Mouse (Mus musculus): Measurements from ENCODE around the gene Mex3d.
"Not testable (repeated sequence)": the region's sequence is repeated elsewhere in the genome, so short reads cannot be mapped to it uniquely, and the experiment has no call there.

The Mex3d gene

GRCm38 (mm10) chr10:80357994-80358639 lies 29.3 kb downstream of the Mex3d start:
- ATAC-seq (ENCODE audit: insufficient number of reproducible peaks, low FRiP score, low TSS enrichment), result no peak

DNA sequence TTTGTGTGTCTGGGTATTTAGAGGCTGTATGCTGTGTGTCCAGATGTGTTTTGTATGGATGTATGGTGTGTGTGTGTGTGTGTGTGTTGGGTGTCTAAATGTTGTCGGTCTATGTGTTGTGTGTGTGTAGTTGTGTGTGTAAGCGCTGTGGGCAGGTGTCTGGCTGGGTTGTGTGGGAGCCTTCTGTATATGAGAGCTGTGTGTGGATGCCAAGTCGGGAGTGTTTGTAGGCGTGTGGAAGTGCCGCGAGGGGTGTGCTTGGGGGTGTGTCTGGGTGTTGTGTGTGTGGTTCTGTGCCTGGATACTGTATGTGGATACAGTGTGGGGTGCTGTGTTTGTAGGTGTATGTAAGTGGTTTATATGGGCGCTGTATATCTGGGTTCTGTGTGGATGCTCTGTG lies 30.1 kb downstream of the Mex3d start:
- ATAC-seq (ENCODE audit: insufficient number of reproducible peaks, low FRiP score, low TSS enrichment), result no peak

DNA sequence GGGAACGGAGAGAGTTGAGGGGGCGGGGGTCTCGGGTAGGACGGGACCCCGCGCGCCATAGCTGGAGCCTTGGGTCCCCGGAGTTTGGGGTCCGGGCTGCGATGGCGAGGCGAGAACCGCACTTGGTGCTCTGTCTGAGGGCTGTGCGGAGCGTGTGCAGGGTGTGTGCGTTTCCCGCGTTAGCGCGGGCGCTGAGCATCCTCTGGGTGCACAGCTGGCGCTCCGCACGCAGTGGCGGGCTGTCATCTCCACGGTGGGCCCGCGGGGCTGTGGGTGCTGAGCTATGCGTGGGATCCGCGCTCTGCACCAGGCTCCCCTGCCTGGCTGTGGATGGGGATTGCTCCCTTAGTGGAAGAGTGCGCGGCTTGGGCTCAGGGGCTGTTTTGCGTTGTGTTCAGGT lies 30.7 kb downstream of the Mex3d start:
- ATAC-seq (ENCODE audit: insufficient number of reproducible peaks, low FRiP score, low TSS enrichment), result no peak

- peak; percentile 33; the same call in 1 of the 2 replicates for ATAC-seq (ENCODE audit: insufficient number of reproducible peaks, low FRiP score, low TSS enrichment)
Observed at GRCm38 (mm10) chr10:80356001-80356682, 31.3 kb downstream of the Mex3d start, which contains the start of gene Plk5. Plk5 (plus strand) TSS chr10:80356459.

DNA sequence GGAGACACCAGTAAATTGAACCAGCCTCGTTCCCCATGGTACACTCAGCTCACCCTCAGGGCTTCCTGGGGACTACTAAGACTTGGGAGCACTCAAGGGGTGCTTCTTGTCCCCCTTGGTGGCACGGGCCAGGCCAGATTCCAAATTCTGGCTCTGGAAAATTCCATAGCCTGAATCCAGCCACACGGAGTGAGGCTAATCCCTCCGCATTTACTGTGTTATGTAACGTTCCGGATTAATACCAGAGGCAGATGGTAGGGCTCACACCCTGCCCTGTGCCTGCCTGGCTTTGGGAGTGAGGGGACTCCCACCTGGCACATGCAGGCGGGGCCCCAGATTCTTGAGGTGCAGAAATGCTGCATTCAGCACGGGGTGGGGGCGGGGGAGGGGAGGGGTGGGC lies 32.0 kb downstream of the Mex3d start:
- peak; percentile 57; the same call in 1 of the 2 replicates for ATAC-seq (ENCODE audit: insufficient number of reproducible peaks, low FRiP score, low TSS enrichment)

DNA sequence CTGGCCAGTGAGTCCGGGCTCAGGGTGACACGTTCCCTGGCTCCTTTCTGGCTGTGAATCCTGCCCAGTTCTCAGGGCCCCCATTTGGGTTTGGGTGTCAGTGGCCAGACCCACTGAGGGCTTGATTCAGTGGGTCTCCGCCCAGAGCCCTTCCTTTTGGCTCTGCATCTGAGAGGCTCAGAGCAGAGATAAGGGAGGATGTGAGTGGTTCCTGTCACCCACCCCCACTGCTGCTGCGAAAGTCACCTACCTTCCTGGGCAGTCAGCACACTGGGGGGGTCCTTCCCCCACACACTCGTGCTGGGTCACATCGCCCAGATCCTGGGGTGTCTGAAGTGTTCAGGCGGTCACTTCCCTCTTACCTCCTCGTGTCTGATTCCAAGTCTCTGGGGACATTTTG lies 34.7 kb downstream of the Mex3d start:
- ATAC-seq (ENCODE audit: insufficient number of reproducible peaks, low FRiP score, low TSS enrichment), result no peak

DNA sequence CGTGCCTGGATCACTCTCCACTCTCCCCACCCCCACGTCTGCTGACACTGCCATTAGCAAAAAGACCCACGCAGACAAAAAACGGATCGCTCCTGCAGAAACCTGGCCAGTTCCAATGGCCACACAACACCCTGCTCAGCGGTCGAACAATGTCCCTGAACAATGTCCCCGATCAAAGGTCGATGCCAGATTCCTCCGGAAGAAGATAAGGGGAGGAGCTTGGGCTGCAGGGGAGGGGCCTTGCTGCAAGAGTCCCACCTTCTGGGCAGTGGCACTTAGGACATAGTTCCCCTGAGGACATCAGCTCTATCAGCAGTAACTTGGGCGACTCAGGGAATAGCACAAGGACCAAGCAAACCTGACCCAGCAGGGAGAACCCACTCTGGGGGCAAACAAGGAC lies 35.6 kb downstream of the Mex3d start:
- no peak for ATAC-seq (ENCODE audit: insufficient number of reproducible peaks, low FRiP score, low TSS enrichment)

GRCm38 (mm10) chr10:80350292-80350691 lies 37.2 kb downstream of the Mex3d start:
- peak; percentile 38; the same call in 1 of the 2 replicates for ATAC-seq (ENCODE audit: insufficient number of reproducible peaks, low FRiP score, low TSS enrichment)

DNA sequence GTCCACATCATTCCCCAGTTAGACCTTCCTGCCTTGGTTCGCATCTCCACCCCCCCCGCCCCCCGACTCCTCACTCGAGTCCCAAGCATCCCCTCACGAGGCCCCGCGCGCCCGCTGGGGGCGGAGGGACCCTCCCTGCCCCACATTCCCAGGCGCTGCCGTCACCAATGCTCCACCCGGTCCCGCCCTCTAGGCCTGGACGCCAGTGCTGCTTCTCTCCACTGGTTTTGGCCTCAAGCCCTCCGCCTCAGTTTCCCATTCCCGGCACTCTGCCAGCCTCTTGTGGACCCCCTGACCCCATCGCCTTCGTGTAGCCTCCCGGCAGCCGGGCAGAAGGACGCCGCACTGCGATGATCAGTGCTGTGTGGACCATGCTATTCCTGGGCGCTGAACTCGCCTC lies 38.5 kb downstream of the Mex3d start:
- no peak for ATAC-seq (ENCODE audit: insufficient number of reproducible peaks, low FRiP score, low TSS enrichment)

GRCm38 (mm10) chr10:80348244-80348781 lies 39.1 kb downstream of the Mex3d start, which contains the start of gene Adamtsl5:
Adamtsl5 (minus strand) TSS chr10:80348412.
- 0 out of 2 replicates have a peak, but pooled peaks have one; percentile 4 for ATAC-seq (ENCODE audit: insufficient number of reproducible peaks, low FRiP score, low TSS enrichment)

GRCm38 (mm10) chr10:80347514-80347967 lies 39.9 kb downstream of the Mex3d start:
- ATAC-seq (ENCODE audit: insufficient number of reproducible peaks, low FRiP score, low TSS enrichment), result no peak

GRCm38 (mm10) chr10:80345929-80346328 lies 41.5 kb downstream of the Mex3d start:
- ATAC-seq (ENCODE audit: insufficient number of reproducible peaks, low FRiP score, low TSS enrichment), result not testable (repeated sequence)

- no peak for ATAC-seq (ENCODE audit: insufficient number of reproducible peaks, low FRiP score, low TSS enrichment)
Observed at GRCm38 (mm10) chr10:80345122-80345521, 42.3 kb downstream of the Mex3d start.

GRCm38 (mm10) chr10:80344131-80344661 lies 43.3 kb downstream of the Mex3d start:
- ATAC-seq (ENCODE audit: insufficient number of reproducible peaks, low FRiP score, low TSS enrichment), result no peak

DNA sequence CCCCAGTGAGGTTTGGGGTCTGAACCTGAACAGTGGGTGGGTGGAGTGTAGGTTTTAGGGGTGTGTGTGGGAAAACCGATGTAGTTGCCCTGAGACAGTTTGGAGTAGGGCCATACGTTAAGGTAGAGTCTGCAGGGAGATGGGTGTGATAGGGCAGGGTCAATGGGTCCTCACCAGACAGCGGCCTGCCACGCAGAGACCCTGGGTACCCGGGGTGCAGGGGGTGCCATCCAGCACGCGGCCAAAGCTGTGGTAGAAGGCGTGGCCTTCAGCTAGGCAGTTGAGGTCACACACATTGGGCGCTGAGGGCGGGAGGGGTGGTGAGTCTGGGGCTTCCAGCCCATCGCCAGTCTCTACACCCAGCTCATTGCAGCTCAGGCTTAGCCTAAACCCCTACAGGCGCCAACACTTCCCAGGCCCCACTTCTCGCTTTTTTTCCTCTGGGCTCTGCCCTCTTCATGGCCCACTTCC lies 44.0 kb downstream of the Mex3d start:
- no peak for ATAC-seq (ENCODE audit: insufficient number of reproducible peaks, low FRiP score, low TSS enrichment)

- no peak for ATAC-seq (ENCODE audit: insufficient number of reproducible peaks, low FRiP score, low TSS enrichment)
Observed at GRCm38 (mm10) chr10:80342749-80343424, 44.6 kb downstream of the Mex3d start.

DNA sequence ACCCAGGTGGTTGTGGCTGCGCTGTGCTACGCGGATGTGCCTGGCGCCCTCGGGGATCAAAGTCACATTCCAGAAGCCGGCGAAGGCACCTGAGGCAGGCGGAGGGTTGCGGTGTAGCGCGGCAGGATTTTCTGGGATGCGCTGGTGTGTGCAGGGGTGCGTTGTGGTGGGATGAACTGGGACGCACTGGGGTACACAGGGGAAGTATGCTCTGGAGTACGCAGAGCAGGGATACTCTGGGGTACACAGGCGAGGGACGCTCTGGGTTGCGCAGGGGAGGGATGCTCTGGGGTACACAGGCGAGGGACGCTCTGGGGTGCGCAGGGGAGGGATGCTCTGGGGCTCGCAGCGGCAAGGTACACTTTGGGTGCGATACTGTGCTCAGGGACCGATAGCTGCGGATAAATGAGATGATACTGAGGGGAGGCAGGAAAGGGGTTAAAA lies 45.1 kb downstream of the Mex3d start:
- ATAC-seq (ENCODE audit: insufficient number of reproducible peaks, low FRiP score, low TSS enrichment), result no peak

GRCm38 (mm10) chr10:80341491-80342304 lies 45.8 kb downstream of the Mex3d start:
- no peak for ATAC-seq (ENCODE audit: insufficient number of reproducible peaks, low FRiP score, low TSS enrichment)

GRCm38 (mm10) chr10:80341026-80341425 lies 46.4 kb downstream of the Mex3d start:
- no peak for ATAC-seq (ENCODE audit: insufficient number of reproducible peaks, low FRiP score, low TSS enrichment)

Data from cerebellum, adult (tissue).